Mouse (Mus musculus) CH12.LX (cell line): ENCODE measurements around the gene Grwd1. TPM values are rescaled to one million over a fixed set of nuclear protein-coding genes. Genes with fewer than 3 reads are reported as not detected.
"Not testable (repeated sequence)": the region's sequence is repeated elsewhere in the genome, so short reads cannot be mapped to it uniquely, and the experiment has no call there.

ENCODE experiments used
- DNase-seq: peaks from one replicate; pipeline ENCODE4 v3.0.0-alpha.2; 2013; ENCODE audit errors: extremely low read depth
- H3K27ac ChIP-seq: 2 replicates; pipeline ENCODE4 v1.5.1; 2012; ENCODE audit warnings: low read depth, mild to moderate bottlenecking, control low read depth, moderate library complexity; ENCODE audit not compliant: insufficient read depth
- H3K27me3 ChIP-seq: replicated peaks from 2 replicates; pipeline ENCODE3; 2012; ENCODE audit warnings: inconsistent platforms
- H3K36me3 ChIP-seq, 2 experiments: replicated peaks in 1 of 2; 2 replicates each; pipeline versions ENCODE3 to v1.6.1; 2012; ENCODE audit warnings: inconsistent platforms in 1 of 2, low read length in 1 of 2, mild to moderate bottlenecking in 1 of 2, mixed read lengths in 1 of 2, moderate library complexity in 1 of 2; ENCODE audit not compliant: control insufficient read depth in 1 of 2, insufficient read depth in 1 of 2
- H3K4me1 ChIP-seq, 2 experiments: 2 replicates each; pipeline ENCODE4 v1.6.1; 2012; ENCODE audit warnings: inconsistent platforms in 1 of 2, moderate library complexity in 1 of 2; ENCODE audit not compliant: insufficient read depth in 2 of 2, control insufficient read depth in 1 of 2
- H3K4me2 ChIP-seq: 2 replicates; pipeline ENCODE4 v1.6.1; 2012; ENCODE audit warnings: low read depth, mild to moderate bottlenecking, control low read depth; ENCODE audit not compliant: poor library complexity, insufficient read depth, severe bottlenecking
- H3K4me3 ChIP-seq, 3 experiments: fragments of 150-350 bp in 1 of 3; sonication (generic) in 1 of 3; replicated peaks in 1 of 3; 2 replicates each; pipeline versions ENCODE3 to v1.5.1; 2011 to 2012; ENCODE audit warnings: low read depth in 2 of 3, low read length in 2 of 3, mild to moderate bottlenecking in 2 of 3, moderate library complexity in 2 of 3, control low read depth in 1 of 3, improper control_type of control experiment in 1 of 3, inconsistent platforms in 1 of 3, mixed read lengths in 1 of 3; ENCODE audit not compliant: poor library complexity in 1 of 3
- H3K79me2 ChIP-seq: replicated peaks from 2 replicates; pipeline ENCODE4 v1.6.1; 2012; ENCODE audit warnings: mild to moderate bottlenecking, moderate library complexity; ENCODE audit not compliant: control insufficient read depth, poor library complexity, insufficient read depth, severe bottlenecking; ENCODE audit errors: extremely low read depth
- H3K9ac ChIP-seq: 2 replicates; pipeline ENCODE4 v1.6.1; 2012; ENCODE audit warnings: low read depth, mild to moderate bottlenecking, control low read depth, moderate library complexity; ENCODE audit not compliant: insufficient read depth
- H3K9me3 ChIP-seq: replicated peaks from 2 replicates; pipeline ENCODE3; 2012; ENCODE audit warnings: low read length, inconsistent platforms, mixed read lengths
- BHLHE40 ChIP-seq: IDR thresholded peaks from 2 replicates; pipeline ENCODE4 v1.6.1; 2011; ENCODE audit warnings: mild to moderate bottlenecking, low read depth, low read length, improper control_type of control experiment
- CHD2 ChIP-seq: IDR thresholded peaks from 2 replicates; pipeline ENCODE4 v1.6.1; 2011; ENCODE audit warnings: low read length, improper control_type of control experiment
- CTCF ChIP-seq, 2 experiments: IDR thresholded peaks in 1 of 2; conservative IDR thresholded peaks in 1 of 2; 2 replicates each; pipeline ENCODE4 v1.5.1; 2011 to 2012; ENCODE audit warnings: low read depth in 2 of 2, low read length in 2 of 2, improper control_type of control experiment in 1 of 2, inconsistent platforms in 1 of 2, mild to moderate bottlenecking in 1 of 2, moderate library complexity in 1 of 2
- E2F4 ChIP-seq: IDR thresholded peaks from 2 replicates; pipeline ENCODE4 v1.6.1; 2011; ENCODE audit warnings: low read depth, low read length, improper control_type of control experiment; ENCODE audit not compliant: insufficient replicate concordance
- ELF1 ChIP-seq: IDR thresholded peaks from 2 replicates; pipeline ENCODE4 v1.6.1; 2014; ENCODE audit warnings: low read depth, mild to moderate bottlenecking, inconsistent platforms, low read length, improper control_type of control experiment
- EP300 ChIP-seq: IDR thresholded peaks from 2 replicates; pipeline ENCODE4 v1.6.1; 2011; ENCODE audit warnings: low read length, improper control_type of control experiment
- ETS1 ChIP-seq: conservative IDR thresholded peaks from 2 replicates; pipeline ENCODE4 v1.6.1; 2012; ENCODE audit warnings: low read depth, mild to moderate bottlenecking, inconsistent platforms, low read length, improper control_type of control experiment, moderate library complexity
- IRF4 ChIP-seq: IDR thresholded peaks from 2 replicates; pipeline ENCODE4 v1.6.1; 2014; ENCODE audit warnings: low read depth, mild to moderate bottlenecking, inconsistent platforms, low read length, improper control_type of control experiment
- JUND ChIP-seq: conservative IDR thresholded peaks from 2 replicates; pipeline ENCODE4 v1.6.1; 2011; ENCODE audit warnings: low read depth, low read length, improper control_type of control experiment
- MAFK ChIP-seq: IDR thresholded peaks from 2 replicates; pipeline ENCODE4 v1.6.1; 2011; ENCODE audit warnings: low read length, improper control_type of control experiment; ENCODE audit not compliant: insufficient replicate concordance
- MAX ChIP-seq: IDR thresholded peaks from 2 replicates; pipeline ENCODE4 v1.6.1; 2011; ENCODE audit warnings: low read length, improper control_type of control experiment
- MEF2A ChIP-seq: IDR thresholded peaks from 2 replicates; pipeline ENCODE4 v1.6.1; 2014; ENCODE audit warnings: low read depth, mild to moderate bottlenecking, inconsistent platforms, low read length, improper control_type of control experiment, borderline replicate concordance
- MYC ChIP-seq: IDR thresholded peaks from 2 replicates; pipeline ENCODE4 v1.6.1; 2011; ENCODE audit warnings: low read depth, mild to moderate bottlenecking, improper control_type of control experiment, low read length
- NELFE ChIP-seq: IDR thresholded peaks from 2 replicates; pipeline ENCODE4 v1.6.1; 2011; ENCODE audit warnings: low read depth, low read length, improper control_type of control experiment
- NRF1 ChIP-seq: IDR thresholded peaks from 2 replicates; pipeline ENCODE4 v1.6.1; 2014; ENCODE audit warnings: low read depth, mild to moderate bottlenecking, inconsistent platforms, low read length, improper control_type of control experiment, moderate library complexity
- PAX5 ChIP-seq: IDR thresholded peaks from 2 replicates; pipeline ENCODE4 v1.6.1; 2012; ENCODE audit warnings: low read length, inconsistent platforms, mixed read lengths
- POLR2A ChIP-seq: IDR thresholded peaks from 2 replicates; pipeline ENCODE4 v1.6.1; 2011; ENCODE audit warnings: low read depth, mild to moderate bottlenecking, improper control_type of control experiment, low read length
- POLR2AphosphoS2 ChIP-seq: IDR thresholded peaks from 2 replicates; pipeline ENCODE4 v1.6.1; 2011; ENCODE audit warnings: low read depth, low read length, improper control_type of control experiment
- RAD21 ChIP-seq: IDR thresholded peaks from 2 replicates; pipeline ENCODE4 v1.6.1; 2011; ENCODE audit warnings: low read depth, mild to moderate bottlenecking, low read length, improper control_type of control experiment, moderate library complexity
- SIN3A ChIP-seq: IDR thresholded peaks from 2 replicates; pipeline ENCODE4 v1.6.1; 2012; ENCODE audit warnings: low read length, improper control_type of control experiment, inconsistent platforms
- SMC3 ChIP-seq: IDR thresholded peaks from 2 replicates; pipeline ENCODE4 v1.6.1; 2011; ENCODE audit warnings: low read depth, low read length, improper control_type of control experiment
- TCF12 ChIP-seq: IDR thresholded peaks from 2 replicates; pipeline ENCODE4 v1.6.1; 2014; ENCODE audit warnings: low read depth, mild to moderate bottlenecking, inconsistent platforms, low read length, improper control_type of control experiment
- UBTF ChIP-seq: IDR thresholded peaks from 2 replicates; pipeline ENCODE4 v1.6.1; 2012; ENCODE audit warnings: low read depth, mild to moderate bottlenecking, inconsistent platforms, low read length, improper control_type of control experiment, moderate library complexity
- USF1 ChIP-seq: IDR thresholded peaks from 2 replicates; pipeline ENCODE4 v1.6.1; 2014; ENCODE audit warnings: low read depth, mild to moderate bottlenecking, inconsistent platforms, low read length, improper control_type of control experiment
- USF2 ChIP-seq: conservative IDR thresholded peaks from 2 replicates; pipeline ENCODE4 v1.6.1; 2011; ENCODE audit warnings: low read depth, low read length, improper control_type of control experiment
- ZC3H11A ChIP-seq: IDR thresholded peaks from 2 replicates; pipeline ENCODE4 v1.6.1; 2012; ENCODE audit warnings: low read depth, mild to moderate bottlenecking, inconsistent platforms, low read length, improper control_type of control experiment
- ZNF384 ChIP-seq: IDR thresholded peaks from 2 replicates; pipeline ENCODE4 v1.6.1; 2012; ENCODE audit warnings: low read depth, low read length, improper control_type of control experiment, inconsistent platforms
- dilution Hi-C: fragments of 300-500 bp; cut with MboI; formaldehyde crosslinking; loops from 2 replicates; pipeline ENCODE4 v1.14.3; 2020; ENCODE audit warnings: low sequenced_read_pairs; ENCODE audit not compliant: extremely low pct_unique_long_range_greater_than_20kb, extremely low pct_ligation_motif_present
- in situ Hi-C: fragments of 300-500 bp; cut with MboI; formaldehyde crosslinking; loops from 3 replicates; pipeline ENCODE4 v1.14.3; 2019; ENCODE audit warnings: low sequenced_read_pairs, low pct_ligation_motif_present, low pct_unique_long_range_greater_than_20kb, mixed read lengths
- polyA plus RNA-seq: library from polyadenylated mRNA; unstranded; fragments of >175 nt; gene quantifications from 2 replicates; pipeline ENCODE4 v1.2.1, GENCODE M21; 2012; ENCODE audit warnings: low read depth; ENCODE audit not compliant: insufficient read length
- total RNA-seq, 2 experiments: library from RNA; depleted of rRNA; stranded (reverse); fragments of 300-350 nt in 1 of 2; fragments of >200 nt in 1 of 2; gene quantifications; 2 replicates each; pipeline ENCODE4 v1.2.3; 2012 to 2014

Gene Grwd1
- total and polyA plus RNA-seq, 3 experiments: 83.0 to 108 (median 88.1) TPM

GRCm38 (mm10) chr7:45880531-45880930, 49.8 kb upstream of the Grwd1 start:
- dilution Hi-C loops: no loop called here
- Histone ChIP-seq H3K9me3 (peaks cover 4% of the 10 kb centered on the region), H3K79me2 (no peaks in the 10 kb centered on the region), H3K27me3 (no peaks in the 10 kb centered on the region), H3K4me2 (no peak overlapping the region), H3K4me3 (no peak overlapping the region), H3K27ac (no peak overlapping the region), H3K4me1 (peaks cover 4 to 19% of the 10 kb centered on the region in 2 experiments; a peak in 3 of 4 replicates), H3K36me3 (peaks cover 60 to 86% of the 10 kb centered on the region in 2 experiments), H3K9ac (no peak overlapping the region)
- TF ChIP-seq MEF2A: no peak
- no peak for TF ChIP-seq NELFE
- TF ChIP-seq ZC3H11A: no peak
- no peak for TF ChIP-seq MAFK
- no peak for TF ChIP-seq POLR2A
- no peak for TF ChIP-seq MAX
- TF ChIP-seq BHLHE40: no peak
- no peak for TF ChIP-seq RAD21
- TF ChIP-seq CHD2: no peak
- TF ChIP-seq NRF1: no peak
- no peak for TF ChIP-seq PAX5
- no peak for TF ChIP-seq MYC
- no peak for TF ChIP-seq UBTF
- in situ Hi-C loops: no loop called here
- no peak for DNase-seq

GRCm38 (mm10) chr7:45878278-45878677, 47.5 kb upstream of the Grwd1 start, which contains the start of gene Grin2d:
Grin2d (minus strand) TSS chr7:45878378.
- DNase-seq, H3K9me3 ChIP-seq, in situ Hi-C loops, H3K27me3 ChIP-seq, H3K4me2 ChIP-seq, dilution Hi-C loops, H3K9ac ChIP-seq, H3K4me3 ChIP-seq, H3K27ac ChIP-seq: not testable (repeated sequence)
- Histone ChIP-seq H3K79me2 (peaks cover 18% of the 10 kb centered on the region), H3K36me3 (peaks cover 57 to 79% of the 10 kb centered on the region in 2 experiments), H3K4me1 (peaks cover 11 to 33% of the 10 kb centered on the region in 2 experiments)

GRCm38 (mm10) chr7:45876895-45877294, 46.2 kb upstream of the Grwd1 start:
- Histone ChIP-seq H3K27me3 (no peaks in the 10 kb centered on the region), H3K9me3 (peaks cover 4% of the 10 kb centered on the region), H3K36me3 (peaks cover 45 to 65% of the 10 kb centered on the region in 2 experiments), H3K4me1 (peaks cover 11 to 33% of the 10 kb centered on the region in 2 experiments), H3K27ac (no peak overlapping the region), H3K79me2 (peaks cover 24% of the 10 kb centered on the region), H3K4me3 (no peak overlapping the region), H3K4me2 (no peak overlapping the region), H3K9ac (no peak overlapping the region)
- DNase-seq: peak; percentile 60
- dilution Hi-C loops (no loop called here), in situ Hi-C loops (no loop called here)
- TF ChIP-seq TCF12: peak; percentile 97
- no peak; the same call in 1 of the 2 replicates for TF ChIP-seq SIN3A
- TF ChIP-seq USF2: no peak
- peak; percentile 39; the same call in 1 of the 2 replicates for TF ChIP-seq MEF2A
- TF ChIP-seq POLR2AphosphoS2: no peak
- TF ChIP-seq SMC3: no peak
- no peak for TF ChIP-seq MAFK
- no peak for TF ChIP-seq E2F4
- peak; percentile 91 for TF ChIP-seq EP300
- TF ChIP-seq ELF1: no peak
- TF ChIP-seq BHLHE40: peak; percentile 32; the same call in 1 of the 2 replicates
- TF ChIP-seq ZNF384: no peak
- TF ChIP-seq NRF1: no peak
- TF ChIP-seq PAX5: no peak
- TF ChIP-seq USF1: no peak
- no peak for TF ChIP-seq JUND
- TF ChIP-seq IRF4: peak; percentile 84
- TF ChIP-seq CTCF (conservative IDR thresholded peaks at IDR 0.05 in 1 of 2, IDR thresholded peaks at IDR 0.05 in 1 of 2; ENCODE audit: low read depth in 2 of 2, low read length in 2 of 2): no peak
- TF ChIP-seq NELFE: no peak
- TF ChIP-seq ETS1: peak; percentile 45; the same call in 1 of the 2 replicates
- TF ChIP-seq UBTF: no peak
